Mouse (Mus musculus) CH12.LX (cell line): Measurements from ENCODE around the gene Gm1673. TPM values are rescaled to one million over a fixed set of nuclear protein-coding genes. Genes with fewer than 3 reads are reported as not detected.

Experiments
- DNase-seq: peaks from one replicate; pipeline ENCODE4 v3.0.0-alpha.2; 2013; ENCODE audit errors: extremely low read depth
- H3K27ac ChIP-seq: 2 replicates; pipeline ENCODE4 v1.5.1; 2012; ENCODE audit warnings: low read depth, mild to moderate bottlenecking, control low read depth, moderate library complexity; ENCODE audit not compliant: insufficient read depth
- H3K27me3 ChIP-seq: replicated peaks from 2 replicates; pipeline ENCODE3; 2012; ENCODE audit warnings: inconsistent platforms
- H3K36me3 ChIP-seq, 2 experiments: replicated peaks in 1 of 2; 2 replicates each; pipeline versions ENCODE3 to v1.6.1; 2012; ENCODE audit warnings: inconsistent platforms in 1 of 2, low read length in 1 of 2, mild to moderate bottlenecking in 1 of 2, mixed read lengths in 1 of 2, moderate library complexity in 1 of 2; ENCODE audit not compliant: control insufficient read depth in 1 of 2, insufficient read depth in 1 of 2
- H3K4me1 ChIP-seq, 2 experiments: 2 replicates each; pipeline ENCODE4 v1.6.1; 2012; ENCODE audit warnings: inconsistent platforms in 1 of 2, moderate library complexity in 1 of 2; ENCODE audit not compliant: insufficient read depth in 2 of 2, control insufficient read depth in 1 of 2
- H3K4me2 ChIP-seq: 2 replicates; pipeline ENCODE4 v1.6.1; 2012; ENCODE audit warnings: low read depth, mild to moderate bottlenecking, control low read depth; ENCODE audit not compliant: poor library complexity, insufficient read depth, severe bottlenecking
- H3K4me3 ChIP-seq, 3 experiments: fragments of 150-350 bp in 1 of 3; sonication (generic) in 1 of 3; replicated peaks in 1 of 3; 2 replicates each; pipeline versions ENCODE3 to v1.5.1; 2011 to 2012; ENCODE audit warnings: low read depth in 2 of 3, low read length in 2 of 3, mild to moderate bottlenecking in 2 of 3, moderate library complexity in 2 of 3, control low read depth in 1 of 3, improper control_type of control experiment in 1 of 3, inconsistent platforms in 1 of 3, mixed read lengths in 1 of 3; ENCODE audit not compliant: poor library complexity in 1 of 3
- H3K79me2 ChIP-seq: replicated peaks from 2 replicates; pipeline ENCODE4 v1.6.1; 2012; ENCODE audit warnings: mild to moderate bottlenecking, moderate library complexity; ENCODE audit not compliant: control insufficient read depth, poor library complexity, insufficient read depth, severe bottlenecking; ENCODE audit errors: extremely low read depth
- H3K9ac ChIP-seq: 2 replicates; pipeline ENCODE4 v1.6.1; 2012; ENCODE audit warnings: low read depth, mild to moderate bottlenecking, control low read depth, moderate library complexity; ENCODE audit not compliant: insufficient read depth
- H3K9me3 ChIP-seq: replicated peaks from 2 replicates; pipeline ENCODE3; 2012; ENCODE audit warnings: low read length, inconsistent platforms, mixed read lengths
- BHLHE40 ChIP-seq: IDR thresholded peaks from 2 replicates; pipeline ENCODE4 v1.6.1; 2011; ENCODE audit warnings: mild to moderate bottlenecking, low read depth, low read length, improper control_type of control experiment
- CTCF ChIP-seq, 2 experiments: IDR thresholded peaks in 1 of 2; conservative IDR thresholded peaks in 1 of 2; 2 replicates each; pipeline ENCODE4 v1.5.1; 2011 to 2012; ENCODE audit warnings: low read depth in 2 of 2, low read length in 2 of 2, improper control_type of control experiment in 1 of 2, inconsistent platforms in 1 of 2, mild to moderate bottlenecking in 1 of 2, moderate library complexity in 1 of 2
- ELF1 ChIP-seq: IDR thresholded peaks from 2 replicates; pipeline ENCODE4 v1.6.1; 2014; ENCODE audit warnings: low read depth, mild to moderate bottlenecking, inconsistent platforms, low read length, improper control_type of control experiment
- ETS1 ChIP-seq: conservative IDR thresholded peaks from 2 replicates; pipeline ENCODE4 v1.6.1; 2012; ENCODE audit warnings: low read depth, mild to moderate bottlenecking, inconsistent platforms, low read length, improper control_type of control experiment, moderate library complexity
- GABPA ChIP-seq: IDR thresholded peaks from 2 replicates; pipeline ENCODE4 v1.6.1; 2012; ENCODE audit warnings: low read depth, low read length, improper control_type of control experiment, inconsistent platforms; ENCODE audit not compliant: insufficient replicate concordance
- HCFC1 ChIP-seq: IDR thresholded peaks from 2 replicates; pipeline ENCODE4 v1.6.1; 2012; ENCODE audit warnings: low read depth, mild to moderate bottlenecking, inconsistent platforms, low read length, improper control_type of control experiment
- JUN ChIP-seq: IDR thresholded peaks from 2 replicates; pipeline ENCODE4 v1.6.1; 2011; ENCODE audit warnings: low read depth, mild to moderate bottlenecking, low read length, improper control_type of control experiment, moderate library complexity; ENCODE audit not compliant: insufficient read depth
- JUND ChIP-seq: conservative IDR thresholded peaks from 2 replicates; pipeline ENCODE4 v1.6.1; 2011; ENCODE audit warnings: low read depth, low read length, improper control_type of control experiment
- KAT2A ChIP-seq: IDR thresholded peaks from 2 replicates; pipeline ENCODE4 v1.6.1; 2012; ENCODE audit warnings: low read length, improper control_type of control experiment, inconsistent platforms; ENCODE audit not compliant: insufficient replicate concordance
- MAFK ChIP-seq: IDR thresholded peaks from 2 replicates; pipeline ENCODE4 v1.6.1; 2011; ENCODE audit warnings: low read length, improper control_type of control experiment; ENCODE audit not compliant: insufficient replicate concordance
- MAZ ChIP-seq: IDR thresholded peaks from 2 replicates; pipeline ENCODE4 v1.6.1; 2012; ENCODE audit warnings: low read depth, mild to moderate bottlenecking, inconsistent platforms, low read length, improper control_type of control experiment, moderate library complexity
- MEF2A ChIP-seq: IDR thresholded peaks from 2 replicates; pipeline ENCODE4 v1.6.1; 2014; ENCODE audit warnings: low read depth, mild to moderate bottlenecking, inconsistent platforms, low read length, improper control_type of control experiment, borderline replicate concordance
- PAX5 ChIP-seq: IDR thresholded peaks from 2 replicates; pipeline ENCODE4 v1.6.1; 2012; ENCODE audit warnings: low read length, inconsistent platforms, mixed read lengths
- RAD21 ChIP-seq: IDR thresholded peaks from 2 replicates; pipeline ENCODE4 v1.6.1; 2011; ENCODE audit warnings: low read depth, mild to moderate bottlenecking, low read length, improper control_type of control experiment, moderate library complexity
- SMC3 ChIP-seq: IDR thresholded peaks from 2 replicates; pipeline ENCODE4 v1.6.1; 2011; ENCODE audit warnings: low read depth, low read length, improper control_type of control experiment
- TCF12 ChIP-seq: IDR thresholded peaks from 2 replicates; pipeline ENCODE4 v1.6.1; 2014; ENCODE audit warnings: low read depth, mild to moderate bottlenecking, inconsistent platforms, low read length, improper control_type of control experiment
- UBTF ChIP-seq: IDR thresholded peaks from 2 replicates; pipeline ENCODE4 v1.6.1; 2012; ENCODE audit warnings: low read depth, mild to moderate bottlenecking, inconsistent platforms, low read length, improper control_type of control experiment, moderate library complexity
- USF1 ChIP-seq: IDR thresholded peaks from 2 replicates; pipeline ENCODE4 v1.6.1; 2014; ENCODE audit warnings: low read depth, mild to moderate bottlenecking, inconsistent platforms, low read length, improper control_type of control experiment
- ZNF384 ChIP-seq: IDR thresholded peaks from 2 replicates; pipeline ENCODE4 v1.6.1; 2012; ENCODE audit warnings: low read depth, low read length, improper control_type of control experiment, inconsistent platforms
- dilution Hi-C: fragments of 300-500 bp; cut with MboI; formaldehyde crosslinking; loops from 2 replicates; pipeline ENCODE4 v1.14.3; 2020; ENCODE audit warnings: low sequenced_read_pairs; ENCODE audit not compliant: extremely low pct_unique_long_range_greater_than_20kb, extremely low pct_ligation_motif_present
- in situ Hi-C: fragments of 300-500 bp; cut with MboI; formaldehyde crosslinking; loops from 3 replicates; pipeline ENCODE4 v1.14.3; 2019; ENCODE audit warnings: low sequenced_read_pairs, low pct_ligation_motif_present, low pct_unique_long_range_greater_than_20kb, mixed read lengths
- polyA plus RNA-seq: library from polyadenylated mRNA; unstranded; fragments of >175 nt; gene quantifications from 2 replicates; pipeline ENCODE4 v1.2.1, GENCODE M21; 2012; ENCODE audit warnings: low read depth; ENCODE audit not compliant: insufficient read length
- total RNA-seq, 2 experiments: library from RNA; depleted of rRNA; stranded (reverse); fragments of 300-350 nt in 1 of 2; fragments of >200 nt in 1 of 2; gene quantifications; 2 replicates each; pipeline ENCODE4 v1.2.3; 2012 to 2014

The Gm1673 gene
- total and polyA plus RNA-seq, 3 experiments = not detected

- H3K36me3 ChIP-seq = no peaks in the 10 kb centered on the region
- no peak overlapping the region for H3K9ac ChIP-seq
- DNase-seq = no peak
- TF ChIP-seq MAZ (no peak), MAFK (no peak), JUND (no peak), CTCF (conservative IDR thresholded peaks at IDR 0.05 in 1 of 2, IDR thresholded peaks at IDR 0.05 in 1 of 2; ENCODE audit: low read depth in 2 of 2, low read length in 2 of 2) (no peak), ETS1 (no peak), GABPA (no peak), RAD21 (no peak), PAX5 (no peak), SMC3 (no peak), USF1 (no peak), MEF2A (no peak), ELF1 (no peak), JUN (no peak), KAT2A (no peak), BHLHE40 (no peak), ZNF384 (no peak), TCF12 (no peak)
- TF ChIP-seq, all 38 proteins: peak for 0
- Histone ChIP-seq H3K9me3 (peaks cover 22% of the 10 kb centered on the region), H3K79me2 (no peaks in the 10 kb centered on the region), H3K4me3 (no peak overlapping the region), H3K27me3 (no peaks in the 10 kb centered on the region), H3K27ac (no peak overlapping the region), H3K4me2 (no peak overlapping the region), H3K4me1 (no peaks in the 10 kb centered on the region; a peak in 1 of 4 replicates)
- dilution Hi-C loops = no loop called here
- in situ Hi-C loops = no loop called here
Observed at GRCm38 (mm10) chr5:33996694-33997045, 13.4 kb downstream of the Gm1673 start.

DNA sequence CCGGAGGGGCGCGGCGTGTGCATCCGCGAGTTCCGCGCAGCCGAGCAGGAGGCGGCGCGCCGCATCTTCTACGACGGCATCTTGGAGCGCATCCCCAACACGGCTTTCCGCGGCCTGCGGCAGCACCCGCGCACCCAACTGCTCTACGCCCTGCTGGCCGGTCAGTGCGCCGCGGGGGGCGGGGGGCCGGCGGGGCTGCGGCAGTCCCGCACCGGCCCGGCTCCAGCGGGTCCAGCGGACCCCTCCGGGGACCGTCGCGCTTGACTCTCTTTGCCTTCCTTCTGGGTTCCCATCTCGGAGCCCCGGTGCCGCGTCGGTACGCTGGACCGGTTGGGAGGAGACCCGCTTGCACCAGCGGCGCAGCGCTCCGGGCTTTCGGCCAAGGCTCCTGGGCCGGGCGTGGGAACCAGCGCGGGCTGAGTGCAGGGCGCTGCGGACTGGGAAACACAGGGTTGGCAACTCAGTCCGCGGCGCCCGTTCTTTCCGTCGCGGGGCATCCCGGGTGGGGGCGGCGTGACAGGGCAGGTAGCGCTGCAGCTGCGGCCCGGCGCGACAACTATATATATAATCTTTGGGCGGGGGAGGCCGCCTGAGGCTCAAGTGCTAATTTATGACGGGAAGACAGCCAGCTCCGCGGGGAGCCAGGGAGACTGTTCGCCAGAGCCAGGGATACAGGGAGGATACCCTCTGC is 14.0 kb downstream of the Gm1673 start:
- Histone ChIP-seq H3K36me3 (no peaks in the 10 kb centered on the region), H3K4me3 (no peak overlapping the region), H3K4me2 (no peak overlapping the region), H3K79me2 (no peaks in the 10 kb centered on the region), H3K27me3 (no peaks in the 10 kb centered on the region), H3K27ac (no peak overlapping the region), H3K9ac (no peak overlapping the region), H3K9me3 (peaks cover 22% of the 10 kb centered on the region), H3K4me1 (no peaks in the 10 kb centered on the region; a peak in 1 of 4 replicates)
- dilution Hi-C loops (no loop called here), in situ Hi-C loops (no loop called here)
- TF ChIP-seq UBTF = no peak
- TF ChIP-seq HCFC1 = no peak
- TF ChIP-seq USF1 = no peak
- DNase-seq = no peak
